Mouse (Mus musculus) myocyte (in vitro differentiated cells): ENCODE measurements around the gene Pmpca. TPM values are rescaled to one million over a fixed set of nuclear protein-coding genes. Genes with fewer than 3 reads are reported as not detected.

ENCODE experiments used
- H3K27me3 ChIP-seq: one replicate; pipeline ENCODE4 v1.6.1; 2011; ENCODE audit not compliant: control insufficient read depth, insufficient read depth, insufficient read length
- H3K36me3 ChIP-seq: one replicate; pipeline ENCODE4 v1.6.1; 2011; ENCODE audit not compliant: control insufficient read depth, insufficient read depth
- H3K4me2 ChIP-seq: one replicate; pipeline ENCODE4 v1.6.1; 2011; ENCODE audit warnings: low read depth, control low read depth
- H3K4me3 ChIP-seq: one replicate; pipeline ENCODE4 v1.5.1; 2011; ENCODE audit warnings: mild to moderate bottlenecking, control low read depth, moderate library complexity
- H3K79me2 ChIP-seq: one replicate; pipeline ENCODE4 v1.6.1; 2011; ENCODE audit not compliant: control insufficient read depth, insufficient read depth
- H3ac ChIP-seq: one replicate; pipeline ENCODE4 v1.6.1; 2011; ENCODE audit not compliant: control insufficient read depth, insufficient read length
- CEBPB ChIP-seq: IDR thresholded peaks from 2 replicates; pipeline ENCODE4 v1.6.1; 2011; ENCODE audit warnings: mild to moderate bottlenecking, moderate library complexity; ENCODE audit not compliant: poor library complexity, insufficient read depth, severe bottlenecking
- E2F4 ChIP-seq: IDR thresholded peaks from one replicate; pipeline ENCODE4 v1.6.1; 2011; ENCODE audit warnings: mild to moderate bottlenecking, control low read depth, moderate library complexity; ENCODE audit not compliant: insufficient read depth
- MAX ChIP-seq: IDR thresholded peaks from one replicate; pipeline ENCODE4 v1.6.1; 2011; ENCODE audit warnings: low read depth, mild to moderate bottlenecking, control low read depth
- MYOD1 ChIP-seq, 3 experiments: IDR thresholded peaks; one replicate each; pipeline ENCODE4 v1.6.1; 2011; ENCODE audit warnings: control low read depth in 2 of 3, low read depth in 2 of 3, mild to moderate bottlenecking in 2 of 3, moderate library complexity in 1 of 3; ENCODE audit not compliant: insufficient read length in 2 of 3, control insufficient read depth in 1 of 3
- MYOG ChIP-seq, 3 experiments: IDR thresholded peaks; one replicate each; pipeline ENCODE4 v1.6.1; 2011; ENCODE audit warnings: control low read depth in 2 of 3, low read depth in 2 of 3, mild to moderate bottlenecking in 2 of 3; ENCODE audit not compliant: insufficient read length in 2 of 3, control insufficient read depth in 1 of 3, insufficient read depth in 1 of 3
- POLR2A ChIP-seq: IDR thresholded peaks from one replicate; pipeline ENCODE4 v1.6.1; 2011; ENCODE audit warnings: low read depth, mild to moderate bottlenecking, control low read depth, moderate library complexity; ENCODE audit not compliant: insufficient read length
- POLR2AphosphoS2 ChIP-seq: IDR thresholded peaks from one replicate; pipeline ENCODE4 v1.6.1; 2011; ENCODE audit warnings: low read depth, control low read depth; ENCODE audit not compliant: insufficient read length
- REST ChIP-seq: IDR thresholded peaks from one replicate; pipeline ENCODE4 v1.6.1; 2011; ENCODE audit warnings: mild to moderate bottlenecking, control low read depth, moderate library complexity; ENCODE audit not compliant: insufficient read depth, insufficient read length
- SRF ChIP-seq: IDR thresholded peaks from one replicate; pipeline ENCODE4 v1.6.1; 2011; ENCODE audit warnings: low read depth; ENCODE audit not compliant: control insufficient read depth, insufficient read length
- TCF12 ChIP-seq: IDR thresholded peaks from one replicate; pipeline ENCODE4 v1.6.1; 2011; ENCODE audit warnings: mild to moderate bottlenecking, control low read depth; ENCODE audit not compliant: poor library complexity, insufficient read depth, severe bottlenecking
- TCF3 ChIP-seq: IDR thresholded peaks from one replicate; pipeline ENCODE4 v1.6.1; 2011; ENCODE audit warnings: low read depth, control low read depth; ENCODE audit not compliant: insufficient read length
- USF1 ChIP-seq: IDR thresholded peaks from one replicate; pipeline ENCODE4 v1.6.1; 2011; ENCODE audit warnings: low read depth, mild to moderate bottlenecking, control low read depth, moderate library complexity
- polyA plus RNA-seq: library from polyadenylated mRNA; unstranded; fragments of >200 nt; fragmentation: generic; extraction: Trizol; gene quantifications from one replicate; pipeline ENCODE4 v1.2.1, GENCODE M21; 2012; ENCODE audit warnings: missing spikeins

Gene Pmpca
- polyA plus RNA-seq, 1 experiment = 111 TPM

- no peak overlapping the region for H3K4me3 ChIP-seq
- H3ac ChIP-seq = no peak overlapping the region
- peaks cover 19% of the 10 kb centered on the region for H3K36me3 ChIP-seq
- H3K79me2 ChIP-seq = peaks cover 19% of the 10 kb centered on the region
- H3K27me3 ChIP-seq = no peaks in the 10 kb centered on the region
- no peak for TF ChIP-seq MAX
- no peak for TF ChIP-seq E2F4
- TF ChIP-seq REST = no peak
- no peak for TF ChIP-seq MYOG (IDR thresholded peaks at IDR 0.05; ENCODE audit: control insufficient read depth in 1 of 3, insufficient read depth in 1 of 3, insufficient read length in 2 of 3, low read depth in 2 of 3)
- no peak for TF ChIP-seq USF1
- no peak for TF ChIP-seq SRF
- TF ChIP-seq TCF3 = no peak
- TF ChIP-seq POLR2AphosphoS2 = no peak
- no peak for TF ChIP-seq POLR2A
- no peak for TF ChIP-seq MYOD1 (IDR thresholded peaks at IDR 0.05; ENCODE audit: control insufficient read depth in 1 of 3, insufficient read length in 2 of 3, low read depth in 2 of 3)
- H3K4me2 ChIP-seq = no peak overlapping the region
Observed at GRCm38 (mm10) chr2:26410091-26410490, 21.0 kb downstream of the Pmpca start.

GRCm38 (mm10) chr2:26410931-26411411 is 21.8 kb downstream of the Pmpca start:
- H3ac ChIP-seq = no peak overlapping the region
- H3K27me3 ChIP-seq = no peaks in the 10 kb centered on the region
- peaks cover 14% of the 10 kb centered on the region for H3K79me2 ChIP-seq
- H3K36me3 ChIP-seq = peaks cover 28% of the 10 kb centered on the region
- no peak overlapping the region for H3K4me2 ChIP-seq
- TF ChIP-seq CEBPB = no peak
- no peak for TF ChIP-seq USF1
- no peak for TF ChIP-seq REST
- no peak for TF ChIP-seq E2F4
- TF ChIP-seq MYOD1 (IDR thresholded peaks at IDR 0.05; ENCODE audit: control insufficient read depth in 1 of 3, insufficient read length in 2 of 3, low read depth in 2 of 3) = no peak
- TF ChIP-seq MYOG (IDR thresholded peaks at IDR 0.05; ENCODE audit: control insufficient read depth in 1 of 3, insufficient read depth in 1 of 3, insufficient read length in 2 of 3, low read depth in 2 of 3) = no peak
- H3K4me3 ChIP-seq = no peak overlapping the region

- TF ChIP-seq E2F4 (no peak), TCF12 (no peak), MAX (no peak), POLR2A (no peak), POLR2AphosphoS2 (no peak), TCF3 (no peak), MYOG (IDR thresholded peaks at IDR 0.05; ENCODE audit: control insufficient read depth in 1 of 3, insufficient read depth in 1 of 3, insufficient read length in 2 of 3, low read depth in 2 of 3) (no peak), REST (no peak), MYOD1 (IDR thresholded peaks at IDR 0.05; ENCODE audit: control insufficient read depth in 1 of 3, insufficient read length in 2 of 3, low read depth in 2 of 3) (no peak), CEBPB (no peak), SRF (no peak), USF1 (no peak)
- Histone ChIP-seq H3K36me3 (peaks cover 45% of the 10 kb centered on the region), H3K27me3 (no peaks in the 10 kb centered on the region), H3K4me3 (no peak overlapping the region), H3K4me2 (no peak overlapping the region), H3ac (no peak overlapping the region), H3K79me2 (no peaks in the 10 kb centered on the region)
Observed at GRCm38 (mm10) chr2:26417066-26417465, 27.9 kb downstream of the Pmpca start.

GRCm38 (mm10) chr2:26418120-26418519 is 29.0 kb downstream of the Pmpca start:
- no peak overlapping the region for H3ac ChIP-seq
- H3K27me3 ChIP-seq = no peaks in the 10 kb centered on the region
- no peak overlapping the region for H3K4me2 ChIP-seq
- peaks cover 41% of the 10 kb centered on the region for H3K36me3 ChIP-seq
- H3K4me3 ChIP-seq = no peak overlapping the region
- TF ChIP-seq E2F4 = no peak
- no peak for TF ChIP-seq MYOG (IDR thresholded peaks at IDR 0.05; ENCODE audit: control insufficient read depth in 1 of 3, insufficient read depth in 1 of 3, insufficient read length in 2 of 3, low read depth in 2 of 3)
- H3K79me2 ChIP-seq = no peaks in the 10 kb centered on the region

- no peaks in the 10 kb centered on the region for H3K27me3 ChIP-seq
- H3ac ChIP-seq = no peak overlapping the region
- TF ChIP-seq CEBPB (no peak), SRF (no peak), POLR2AphosphoS2 (no peak), MAX (no peak), REST (no peak), MYOG (IDR thresholded peaks at IDR 0.05; ENCODE audit: control insufficient read depth in 1 of 3, insufficient read depth in 1 of 3, insufficient read length in 2 of 3, low read depth in 2 of 3) (no peak)
Observed at GRCm38 (mm10) chr2:26421969-26422368, 32.8 kb downstream of the Pmpca start.

More at GRCm38 (mm10) chr2:26421969-26422368, 32.8 kb downstream of the Pmpca start:
- Histone ChIP-seq H3K4me2 (no peak overlapping the region), H3K4me3 (no peak overlapping the region), H3K36me3 (peaks cover 55% of the 10 kb centered on the region), H3K79me2 (no peaks in the 10 kb centered on the region)
